Mouse (Mus musculus): ENCODE measurements around the gene D5Ertd579e.

D5Ertd579e gene

GRCm38 (mm10) chr5:36602028-36602427 lies 93.8 kb downstream of the D5Ertd579e start:
- DNase-seq, result no peak

GRCm38 (mm10) chr5:36601492-36601891 lies 94.3 kb downstream of the D5Ertd579e start:
- DNase-seq, result no peak

- DNase-seq, result no peak
Observed at GRCm38 (mm10) chr5:36598883-36599282, 96.9 kb downstream of the D5Ertd579e start.

GRCm38 (mm10) chr5:36597653-36598052 lies 98.2 kb downstream of the D5Ertd579e start:
- no peak for DNase-seq

- DNase-seq, result no peak
Observed at GRCm38 (mm10) chr5:36596225-36596624, 99.6 kb downstream of the D5Ertd579e start.

GRCm38 (mm10) chr5:36595115-36595514 lies 100.7 kb downstream of the D5Ertd579e start:
- DNase-seq, result no peak

GRCm38 (mm10) chr5:36594344-36594743 lies 101.5 kb downstream of the D5Ertd579e start:
- DNase-seq, result no peak

- DNase-seq, result no peak
Observed at GRCm38 (mm10) chr5:36593176-36593575, 102.6 kb downstream of the D5Ertd579e start, which contains the start of gene Tbc1d14. Tbc1d14 (minus strand) TSS chr5:36593276.

GRCm38 (mm10) chr5:36590499-36590920 lies 105.3 kb downstream of the D5Ertd579e start:
- DNase-seq, result no peak

- DNase-seq, result no peak
Observed at GRCm38 (mm10) chr5:36584299-36584698, 111.5 kb downstream of the D5Ertd579e start.

- peak; percentile 100 for DNase-seq
Observed at GRCm38 (mm10) chr5:36581924-36582642, 113.7 kb downstream of the D5Ertd579e start.

- DNase-seq, result no peak
Observed at GRCm38 (mm10) chr5:36581259-36581923, 114.4 kb downstream of the D5Ertd579e start.

GRCm38 (mm10) chr5:36579967-36580366 lies 115.9 kb downstream of the D5Ertd579e start:
- DNase-seq, result no peak

GRCm38 (mm10) chr5:36578982-36579381 lies 116.8 kb downstream of the D5Ertd579e start:
- no peak for DNase-seq

GRCm38 (mm10) chr5:36576457-36576856 lies 119.4 kb downstream of the D5Ertd579e start:
- DNase-seq, result no peak

GRCm38 (mm10) chr5:36575745-36576144 lies 120.1 kb downstream of the D5Ertd579e start:
- no peak for DNase-seq

GRCm38 (mm10) chr5:36575227-36575626 lies 120.6 kb downstream of the D5Ertd579e start:
- no peak for DNase-seq

GRCm38 (mm10) chr5:36574147-36574870 lies 121.5 kb downstream of the D5Ertd579e start:
- no peak for DNase-seq

GRCm38 (mm10) chr5:36573354-36573753 lies 122.5 kb downstream of the D5Ertd579e start:
- DNase-seq, result no peak

GRCm38 (mm10) chr5:36571371-36571770 lies 124.5 kb downstream of the D5Ertd579e start:
- DNase-seq, result no peak

GRCm38 (mm10) chr5:36570546-36571245 lies 125.1 kb downstream of the D5Ertd579e start:
- no peak for DNase-seq

- DNase-seq, result no peak
Observed at GRCm38 (mm10) chr5:36570098-36570497, 125.7 kb downstream of the D5Ertd579e start.

GRCm38 (mm10) chr5:36568118-36568517 lies 127.7 kb downstream of the D5Ertd579e start:
- no peak for DNase-seq
